Mouse (Mus musculus) ovary, adult 2 months (tissue): Measurements from ENCODE around the gene Pphln1. TPM values are rescaled to one million over a fixed set of nuclear protein-coding genes. Genes with fewer than 3 reads are reported as not detected.

ENCODE experiments used
- polyA plus RNA-seq: library from polyadenylated mRNA; depleted of rRNA; stranded (reverse); fragments of >200 nt; gene quantifications from 2 replicates; pipeline ENCODE4 v1.2.3, GENCODE M21; 2012; rRNA removed

The Pphln1 gene
- 7.9 and 10.3 TPM in 2 replicates for polyA plus RNA-seq

GRCm38 (mm10) chr15:93397826-93398698, at the start of gene Pphln1, which contains the start of gene Zcrb1:
Pphln1 (plus strand) TSS chr15:93398350.
Zcrb1 (minus strand) TSS chr15:93398334.

Other genes starting within 250 kb of the Pphln1 start
- 2.3 and 2.4 TPM in 2 replicates for gene Gxylt1, start 123.2 kb upstream of the Pphln1 start, polyA plus RNA-seq
- 37.1 and 40.9 TPM in 2 replicates for gene Yaf2, start 61.4 kb upstream of the Pphln1 start, polyA plus RNA-seq
- gene Zcrb1, start within 50 bp of the Pphln1 start, polyA plus RNA-seq, result 9.5 and 17.1 TPM in 2 replicates
- gene Prickle1, start 197.5 kb downstream of the Pphln1 start, polyA plus RNA-seq, result 11.8 and 13.7 TPM in 2 replicates